Mouse (Mus musculus): ENCODE measurements around the gene Mettl7a1. TPM values are rescaled to one million over a fixed set of nuclear protein-coding genes. Genes with fewer than 3 reads are reported as not detected.
"Not testable (repeated sequence)": the region's sequence is repeated elsewhere in the genome, so short reads cannot be mapped to it uniquely, and the experiment has no call there.

The Mettl7a1 gene
- polyA plus RNA-seq, 1 experiment from 2014 or later, result 10.9 TPM

DNA sequence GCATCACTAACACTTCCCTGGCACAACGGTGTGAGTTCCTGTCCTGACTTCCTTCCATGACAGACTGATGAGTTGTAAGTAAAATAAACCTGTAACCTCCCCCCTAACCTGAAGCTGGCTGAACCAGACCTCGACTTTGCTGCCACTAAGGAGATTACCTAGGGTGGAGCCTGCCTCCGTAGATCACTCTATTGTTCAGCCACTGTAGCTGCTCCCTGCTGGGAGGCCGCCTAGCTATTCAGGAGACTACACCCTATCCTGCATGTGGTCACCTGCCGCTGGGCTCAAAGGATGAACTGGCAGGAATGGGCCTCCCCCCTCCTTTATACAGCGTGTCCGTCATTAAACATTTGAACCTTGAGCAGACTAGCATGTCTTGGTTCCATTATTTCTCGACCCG lies 34.2 kb upstream of the Mettl7a1 start:
- H3K9me3 ChIP-seq (replicated peaks; ENCODE audit: control insufficient read depth, low read length), result no peaks in the 10 kb centered on the region
- no peaks in the 10 kb centered on the region for H3K27me3 ChIP-seq (ENCODE audit: control insufficient read depth, insufficient read depth, low read length)
- no peaks in the 10 kb centered on the region for H3K36me3 ChIP-seq (ENCODE audit: control insufficient read depth, insufficient read depth, low read length)
- no peak; the same call in 1 of the 2 replicates for ATAC-seq (ENCODE audit: insufficient read depth, low FRiP score)
- H3K4me3 ChIP-seq (replicated peaks; ENCODE audit: low read length), result no peak overlapping the region
- H3K4me1 ChIP-seq (ENCODE audit: control insufficient read depth, insufficient read depth, low read length), result no peaks in the 10 kb centered on the region
- H3K4me2 ChIP-seq (ENCODE audit: low read depth, low read length), result no peak overlapping the region
- H3K27ac ChIP-seq (ENCODE audit: low read length), result peak overlapping the region; percentile 51; the same call in 1 of the 2 replicates
- WGBS, result 26% methylated on average over 9 of the region's 9 CpGs
- no peak overlapping the region for H3K9ac ChIP-seq (ENCODE audit: low read length)

DNA sequence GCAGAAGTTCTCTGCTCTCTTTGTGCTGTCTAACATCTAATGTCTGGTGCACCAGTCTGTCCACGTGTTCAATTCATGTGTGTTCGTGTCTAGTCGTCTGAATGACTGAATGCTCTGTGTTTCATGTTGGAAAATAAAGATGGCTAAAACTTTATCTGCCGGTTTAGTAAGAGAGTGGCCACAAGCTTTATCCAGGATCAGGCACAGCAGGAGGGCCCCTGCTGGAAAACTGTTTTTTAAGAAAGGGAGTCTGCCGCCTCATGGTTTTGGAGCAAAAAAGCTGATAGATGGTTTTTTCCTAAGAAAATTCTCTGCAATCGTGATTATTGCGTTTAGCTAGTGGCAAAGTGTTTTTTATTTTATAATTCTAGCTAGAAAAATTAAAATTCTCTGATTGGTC lies 33.3 kb upstream of the Mettl7a1 start:
- not testable (repeated sequence) for H3K4me1 ChIP-seq (ENCODE audit: control insufficient read depth, insufficient read depth, low read length); H3K27me3 ChIP-seq (ENCODE audit: control insufficient read depth, insufficient read depth, low read length); ATAC-seq (ENCODE audit: insufficient read depth, low FRiP score); H3K4me2 ChIP-seq (ENCODE audit: low read depth, low read length); H3K9me3 ChIP-seq (replicated peaks; ENCODE audit: control insufficient read depth, low read length); H3K9ac ChIP-seq (ENCODE audit: low read length); H3K27ac ChIP-seq (ENCODE audit: low read length); H3K4me3 ChIP-seq (replicated peaks; ENCODE audit: low read length); H3K36me3 ChIP-seq (ENCODE audit: control insufficient read depth, insufficient read depth, low read length)
- 42% methylated on average over 7 of the region's 7 CpGs for WGBS

DNA sequence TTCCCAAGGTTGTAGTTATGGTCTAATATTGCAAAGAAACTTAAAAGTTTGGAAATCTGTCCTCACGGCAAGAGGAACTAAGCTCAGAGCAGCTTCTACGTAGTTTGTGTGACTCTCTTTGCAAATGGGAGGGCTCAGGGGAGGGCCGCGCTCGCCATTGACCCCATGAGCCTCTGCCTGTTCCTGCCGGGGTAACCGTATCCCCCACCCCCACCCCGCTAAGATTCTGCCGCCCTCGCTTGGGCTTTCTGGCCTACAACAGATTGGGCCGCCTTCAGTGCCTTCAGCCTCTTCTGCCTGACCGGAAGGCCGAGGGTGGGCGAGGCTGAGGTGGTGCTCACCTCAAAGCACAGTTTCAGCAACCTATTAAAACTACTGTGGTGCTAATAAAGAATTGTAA lies 32.5 kb upstream of the Mettl7a1 start:
- WGBS, result 69% methylated on average over 14 of the region's 14 CpGs
- Histone ChIP-seq H3K36me3 (ENCODE audit: control insufficient read depth, insufficient read depth, low read length) (no peaks in the 10 kb centered on the region), H3K4me2 (ENCODE audit: low read depth, low read length) (no peak overlapping the region), H3K27me3 (ENCODE audit: control insufficient read depth, insufficient read depth, low read length) (no peaks in the 10 kb centered on the region), H3K4me3 (replicated peaks; ENCODE audit: low read length) (no peak overlapping the region), H3K9ac (ENCODE audit: low read length) (no peak overlapping the region), H3K27ac (ENCODE audit: low read length) (no peak overlapping the region), H3K4me1 (ENCODE audit: control insufficient read depth, insufficient read depth, low read length) (no peaks in the 10 kb centered on the region), H3K9me3 (replicated peaks; ENCODE audit: control insufficient read depth, low read length) (no peaks in the 10 kb centered on the region)
- no peak for ATAC-seq (ENCODE audit: insufficient read depth, low FRiP score)

DNA sequence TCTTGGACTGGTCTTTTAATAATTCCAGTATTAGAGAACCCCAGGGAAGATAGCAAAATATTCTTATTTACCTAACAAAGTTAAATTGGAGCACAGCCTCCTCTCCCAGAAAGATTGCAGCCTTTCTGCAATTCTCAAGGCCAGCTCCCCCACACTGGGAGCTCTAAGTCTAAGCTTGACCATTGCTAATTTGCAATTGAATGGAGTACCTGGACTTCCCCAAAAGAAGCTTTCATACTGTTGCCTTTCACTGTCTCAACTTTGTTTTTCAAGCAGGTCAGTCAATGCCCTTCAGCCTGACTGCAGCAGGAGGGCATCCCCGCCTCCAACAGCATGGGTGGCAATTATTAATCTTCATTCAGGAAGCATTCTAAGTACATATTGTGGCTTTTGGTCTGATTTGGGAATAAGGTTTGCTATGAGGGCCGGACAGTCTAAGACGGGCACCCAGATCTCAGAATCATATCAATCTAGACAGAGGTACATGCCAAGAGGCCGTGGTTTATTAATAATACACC lies 30.1 kb upstream of the Mettl7a1 start:
- H3K9me3 ChIP-seq (replicated peaks; ENCODE audit: control insufficient read depth, low read length), result not testable (repeated sequence)

DNA sequence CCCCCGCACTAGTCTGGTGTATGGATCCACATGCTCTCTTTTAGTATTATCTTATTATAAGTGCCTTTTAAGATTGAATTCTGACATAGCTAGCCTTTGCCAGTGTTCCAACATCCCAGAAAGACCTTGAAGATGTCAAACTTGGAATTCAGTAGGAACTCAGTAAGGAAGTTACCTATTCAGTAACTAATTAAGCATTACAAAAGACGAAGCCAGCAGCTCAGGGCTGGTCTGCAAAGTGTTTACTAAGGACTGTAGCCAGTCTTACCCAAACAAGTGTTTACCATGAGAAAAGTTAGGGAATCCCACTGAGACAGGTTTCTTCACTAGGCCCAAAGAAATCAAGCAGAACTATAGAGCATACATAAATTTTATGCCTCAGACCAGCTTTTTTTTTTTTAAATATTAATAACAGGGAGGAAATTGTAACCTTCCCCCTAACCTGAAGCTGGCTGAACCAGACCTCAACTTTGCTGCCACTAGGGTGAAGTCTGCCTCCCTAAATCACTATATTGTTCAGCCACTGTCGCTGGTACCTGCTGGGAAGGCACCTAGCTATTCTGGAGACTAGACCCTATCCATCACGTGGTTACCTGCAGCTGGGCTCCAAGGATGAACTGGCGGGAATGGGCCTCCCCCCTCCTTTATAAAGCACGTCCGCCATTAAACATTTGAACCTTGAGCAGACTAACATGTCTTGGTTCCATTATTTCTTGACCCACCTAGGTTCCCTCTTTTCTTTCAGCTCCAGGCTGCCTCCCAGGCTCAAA lies 29.0 kb upstream of the Mettl7a1 start:
- no peak overlapping the region for H3K9ac ChIP-seq (ENCODE audit: low read length)

More for the DNA sequence above, 30.1 kb upstream of the Mettl7a1 start:
- H3K36me3 ChIP-seq (ENCODE audit: control insufficient read depth, insufficient read depth, low read length); H3K4me2 ChIP-seq (ENCODE audit: low read depth, low read length); H3K9ac ChIP-seq (ENCODE audit: low read length); H3K4me3 ChIP-seq (replicated peaks; ENCODE audit: low read length); H3K27me3 ChIP-seq (ENCODE audit: control insufficient read depth, insufficient read depth, low read length); H3K27ac ChIP-seq (ENCODE audit: low read length); H3K4me1 ChIP-seq (ENCODE audit: control insufficient read depth, insufficient read depth, low read length); ATAC-seq (ENCODE audit: insufficient read depth, low FRiP score): not testable (repeated sequence)
- 92% methylated on average over 4 of the region's 4 CpGs for WGBS

DNA sequence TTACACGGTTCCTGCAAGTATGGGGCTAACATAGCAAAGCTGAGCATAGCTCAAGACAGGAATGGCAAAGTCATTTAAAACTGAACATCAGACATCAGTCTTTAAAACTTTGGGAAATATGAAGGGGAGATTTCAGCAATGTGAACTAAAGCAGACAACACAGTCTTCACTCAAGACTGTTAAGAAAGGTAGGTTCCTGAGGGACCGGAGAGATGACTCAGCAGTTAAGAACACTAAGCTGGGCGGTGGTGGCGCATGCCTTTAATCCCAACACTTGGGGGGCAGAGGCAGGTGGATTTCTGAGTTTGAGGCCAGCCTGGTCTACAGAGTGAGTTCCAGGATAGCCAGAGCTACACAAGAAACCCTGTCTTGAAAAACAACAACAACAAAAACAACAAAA lies 27.5 kb upstream of the Mettl7a1 start:
- Histone ChIP-seq H3K27ac (ENCODE audit: low read length) (no peak overlapping the region), H3K27me3 (ENCODE audit: control insufficient read depth, insufficient read depth, low read length) (no peaks in the 10 kb centered on the region), H3K4me1 (ENCODE audit: control insufficient read depth, insufficient read depth, low read length) (no peaks in the 10 kb centered on the region), H3K4me2 (ENCODE audit: low read depth, low read length) (no peak overlapping the region), H3K4me3 (replicated peaks; ENCODE audit: low read length) (no peak overlapping the region), H3K9ac (ENCODE audit: low read length) (no peak overlapping the region), H3K36me3 (ENCODE audit: control insufficient read depth, insufficient read depth, low read length) (no peaks in the 10 kb centered on the region), H3K9me3 (replicated peaks; ENCODE audit: control insufficient read depth, low read length) (no peaks in the 10 kb centered on the region; the same call in 1 of the 2 replicates)
- WGBS, result 91% methylated on average over 4 of the region's 4 CpGs
- no peak for ATAC-seq (ENCODE audit: insufficient read depth, low FRiP score)

More for the DNA sequence above, 29.0 kb upstream of the Mettl7a1 start:
- WGBS, result 85% methylated on average over 7 of the region's 7 CpGs
- no peak overlapping the region for H3K4me3 ChIP-seq (replicated peaks; ENCODE audit: low read length)
- H3K9me3 ChIP-seq (replicated peaks; ENCODE audit: control insufficient read depth, low read length), result no peaks in the 10 kb centered on the region; the same call in 1 of the 2 replicates
- no peak overlapping the region for H3K4me2 ChIP-seq (ENCODE audit: low read depth, low read length)
- no peaks in the 10 kb centered on the region for H3K27me3 ChIP-seq (ENCODE audit: control insufficient read depth, insufficient read depth, low read length)
- H3K36me3 ChIP-seq (ENCODE audit: control insufficient read depth, insufficient read depth, low read length), result no peaks in the 10 kb centered on the region
- H3K4me1 ChIP-seq (ENCODE audit: control insufficient read depth, insufficient read depth, low read length), result no peaks in the 10 kb centered on the region
- ATAC-seq (ENCODE audit: insufficient read depth, low FRiP score), result no peak
- no peak overlapping the region for H3K27ac ChIP-seq (ENCODE audit: low read length)

DNA sequence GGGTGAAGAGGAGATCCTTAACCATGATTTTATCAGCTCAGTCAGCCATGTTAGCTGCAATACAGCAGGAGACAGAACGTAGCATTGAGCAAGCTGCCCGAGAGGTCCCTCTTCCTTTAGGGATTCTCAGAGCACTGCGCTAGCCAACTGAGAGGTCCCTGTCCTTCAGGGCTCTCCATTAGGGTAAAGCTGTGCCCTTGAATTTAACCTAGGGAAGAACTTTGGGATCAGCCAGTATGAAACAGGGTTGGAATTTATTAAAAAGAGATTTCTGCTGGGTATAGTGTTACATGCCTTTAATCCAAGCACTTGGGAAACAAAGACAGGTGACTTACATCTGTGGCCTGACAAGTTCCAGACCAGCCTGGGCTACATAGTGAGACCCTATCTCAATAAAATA lies 26.4 kb upstream of the Mettl7a1 start:
- Histone ChIP-seq H3K27me3 (ENCODE audit: control insufficient read depth, insufficient read depth, low read length) (no peaks in the 10 kb centered on the region), H3K27ac (ENCODE audit: low read length) (no peak overlapping the region), H3K4me3 (replicated peaks; ENCODE audit: low read length) (no peak overlapping the region), H3K4me1 (ENCODE audit: control insufficient read depth, insufficient read depth, low read length) (no peaks in the 10 kb centered on the region), H3K36me3 (ENCODE audit: control insufficient read depth, insufficient read depth, low read length) (no peaks in the 10 kb centered on the region), H3K4me2 (ENCODE audit: low read depth, low read length) (no peak overlapping the region), H3K9ac (ENCODE audit: low read length) (no peak overlapping the region), H3K9me3 (replicated peaks; ENCODE audit: control insufficient read depth, low read length) (no peaks in the 10 kb centered on the region; the same call in 1 of the 2 replicates)
- ATAC-seq (ENCODE audit: insufficient read depth, low FRiP score), result no peak
- 97% methylated on average over 3 of the region's 3 CpGs for WGBS

DNA sequence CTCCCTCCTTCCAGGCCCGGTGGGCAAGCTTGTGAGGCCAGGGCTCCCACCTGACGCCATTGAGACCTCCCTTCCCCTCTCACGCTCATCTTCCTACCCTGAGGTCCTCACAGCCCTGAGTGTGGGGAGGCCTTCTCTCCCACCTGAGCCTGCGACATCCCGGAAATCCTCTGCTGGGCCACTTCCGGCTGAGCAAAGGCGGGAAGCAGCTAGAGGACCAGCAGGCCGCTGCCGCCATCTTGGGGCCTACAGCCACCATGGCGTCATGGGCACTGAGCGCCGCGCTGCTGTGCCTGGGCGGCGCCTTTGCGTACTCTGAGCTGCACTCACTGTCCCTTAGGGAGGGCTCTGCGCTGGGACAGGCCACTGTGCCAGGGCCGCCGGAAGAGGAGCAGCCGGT lies 23.3 kb upstream of the Mettl7a1 start, which contains the start of gene Tmprss12:
TSS of gene Tmprss12 (plus strand) at position 212 of the 400 bp plus-strand sequence.
- H3K4me3 ChIP-seq (replicated peaks; ENCODE audit: low read length), result no peak within 1 kb of the TSS
- H3K36me3 ChIP-seq (ENCODE audit: control insufficient read depth, insufficient read depth, low read length), result no peaks in the 10 kb centered on the region
- no peak for ATAC-seq (ENCODE audit: insufficient read depth, low FRiP score)
- no peaks in the 10 kb centered on the region for H3K27me3 ChIP-seq (ENCODE audit: control insufficient read depth, insufficient read depth, low read length)
- 96% methylated on average over 20 of the region's 20 CpGs for WGBS
- no peaks in the 10 kb centered on the region for H3K4me1 ChIP-seq (ENCODE audit: control insufficient read depth, insufficient read depth, low read length)
- no peaks in the 10 kb centered on the region; the same call in 1 of the 2 replicates for H3K9me3 ChIP-seq (replicated peaks; ENCODE audit: control insufficient read depth, low read length)
- no peak within 1 kb of the TSS for H3K9ac ChIP-seq (ENCODE audit: low read length)
- H3K4me2 ChIP-seq (ENCODE audit: low read depth, low read length), result no peak within 1 kb of the TSS
- H3K27ac ChIP-seq (ENCODE audit: low read length), result no peak within 1 kb of the TSS

DNA sequence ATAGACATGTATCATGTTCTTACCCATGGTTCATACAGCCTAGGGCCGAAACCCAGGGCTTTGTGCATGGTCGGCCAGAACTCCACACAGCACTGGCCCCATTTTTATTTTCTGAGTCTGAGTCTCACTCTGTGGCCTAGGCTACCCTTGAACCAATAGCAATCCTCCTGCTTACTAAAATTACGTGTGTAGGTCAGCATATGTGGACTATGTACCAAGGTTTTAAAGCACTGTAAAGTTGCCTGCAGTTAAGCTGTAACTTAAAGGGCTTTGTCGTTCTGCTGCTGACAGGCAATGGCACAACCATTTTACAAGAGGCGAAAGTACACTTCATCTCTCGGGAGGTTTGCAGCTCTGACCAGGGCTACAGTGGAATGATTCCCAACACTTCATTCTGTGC lies 15.0 kb upstream of the Mettl7a1 start:
- 88% methylated on average over 6 of the region's 6 CpGs for WGBS
- H3K27me3 ChIP-seq (ENCODE audit: control insufficient read depth, insufficient read depth, low read length), result no peaks in the 10 kb centered on the region
- H3K4me2 ChIP-seq (ENCODE audit: low read depth, low read length), result no peak overlapping the region
- H3K9ac ChIP-seq (ENCODE audit: low read length), result no peak overlapping the region
- H3K36me3 ChIP-seq (ENCODE audit: control insufficient read depth, insufficient read depth, low read length), result no peaks in the 10 kb centered on the region
- H3K4me3 ChIP-seq (replicated peaks; ENCODE audit: low read length), result no peak overlapping the region
- no peak for ATAC-seq (ENCODE audit: insufficient read depth, low FRiP score)
- H3K27ac ChIP-seq (ENCODE audit: low read length), result no peak overlapping the region
- H3K4me1 ChIP-seq (ENCODE audit: control insufficient read depth, insufficient read depth, low read length), result no peaks in the 10 kb centered on the region
- H3K9me3 ChIP-seq (replicated peaks; ENCODE audit: control insufficient read depth, low read length), result no peaks in the 10 kb centered on the region
